Comparison of ENCODE assay signal across 9 mouse cellular contexts in the genomic region with DNA sequence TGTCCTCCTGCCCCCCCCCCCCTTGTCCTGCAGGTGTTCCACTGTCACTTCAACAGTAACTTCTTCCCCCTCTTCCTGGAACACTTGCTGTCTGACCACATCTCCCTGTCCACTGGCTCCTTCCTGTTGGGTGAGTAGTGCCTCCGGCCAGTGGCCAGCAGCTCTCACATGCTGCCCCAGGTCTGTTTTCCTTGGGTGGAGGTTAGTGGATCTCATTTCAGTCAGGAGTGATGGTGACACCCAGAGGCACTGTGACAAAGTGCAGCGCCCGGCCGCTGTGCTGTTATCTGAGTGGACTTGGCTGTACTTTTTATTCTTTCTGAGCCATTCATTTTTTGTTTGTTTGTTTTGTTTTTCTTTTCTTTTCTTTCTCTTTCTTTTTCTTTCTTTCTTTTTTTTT. TPM values are rescaled to one million over a fixed set of nuclear protein-coding genes. Genes with fewer than 3 reads are reported as not detected.
A peak's percentile ranks its signal among the peaks of the same experiment; 100 is the strongest.
DNase-seq lines count a peak whose midpoint lies in the region; ATAC-seq and TF ChIP-seq lines count a peak whose summit lies in the region.
"Had no signal": no experiment of that assay in that cellular context is flagged by ENCODE, and none has a peak within 500 bp of the region (broad histone marks: within the 10 kb centered on the region; RNA-seq: fewer than 3 reads in every experiment).

No protein-coding gene starts in this region.

- H3K4me3 ChIP-seq in heart, embryonic 15.5 days = no peak overlapping the region
- H3K4me3 ChIP-seq: limb, embryonic 12.5 days had no signal

- WGBS in heart, embryonic 15.5 days = 8% methylated on average over 4 of the region's 4 CpGs

- no peak overlapping the region for H3K27ac ChIP-seq in heart, embryonic 15.5 days
- H3K27ac ChIP-seq: limb, embryonic 12.5 days had no signal

- in situ Hi-C loops in Patski (cut with MboI; ENCODE audit: low pct_unique_long_range_greater_than_20kb) = loop anchor here (10.0 kb wide), 1 partner anchor 234 kb away; a partner anchor contains a TSS

- DNase-seq in layer of hippocampus, adult 18-20 months (ENCODE audit: low spot score in 2 of 2) = peak; percentile 39 to 71
- DNase-seq in layer of hippocampus, adult 8-10 months (ENCODE audit: low spot score in 2 of 2) = no peak
- DNase-seq in Patski (ENCODE audit: low read depth, low spot score) = no peak
- peak; percentile 71 to 74 for DNase-seq in cerebellum, postnatal 36 days
- DNase-seq in kidney, postnatal 25 days = peak; percentile 74 to 82
- peak; percentile 87 for DNase-seq in lung, postnatal 36 days
- peak; percentile 43 to 75 for DNase-seq in spleen, postnatal 4 days (ENCODE audit: low spot score in 2 of 2)

- ATAC-seq in Patski = peak; percentile 72
- ATAC-seq in heart, embryonic 15.5 days (replicated peaks; ENCODE audit: insufficient number of reproducible peaks, insufficient read depth, low FRiP score, low read depth) = peak; percentile 67

- no peaks in the 10 kb centered on the region for H3K27me3 ChIP-seq in Patski
- H3K27me3 ChIP-seq in heart, embryonic 15.5 days = no peaks in the 10 kb centered on the region
- H3K27me3 ChIP-seq: limb, embryonic 12.5 days had no signal

- no peak overlapping the region for H3K4me2 ChIP-seq in heart, embryonic 15.5 days
- H3K4me2 ChIP-seq: limb, embryonic 12.5 days had no signal

- CTCF ChIA-PET in Patski (lab: Charles Lee) = interaction anchor here (0.9 to 1.4 kb wide), 5 partner anchors 13 to 67 kb away, joined by 3 to 4 read pairs (median 4); a partner anchor contains a TSS

- TF ChIP-seq CTCF in Patski (IDR thresholded peaks at IDR 0.05) = peak; percentile 97

- POLR2A ChIA-PET in Patski (lab: Charles Lee) = interaction anchor here (0.6 to 0.9 kb wide), 2 partner anchors 21 to 23 kb away, joined by 3 to 4 read pairs; no protein-coding TSS in a partner anchor

- H3K4me1 ChIP-seq in heart, embryonic 15.5 days (replicated peaks) = peaks cover 3% of the 10 kb centered on the region; the same call in 1 of the 2 replicates
- H3K4me1 ChIP-seq: limb, embryonic 12.5 days had no signal

- no peak overlapping the region for H3K9ac ChIP-seq in heart, embryonic 15.5 days
- H3K9ac ChIP-seq: limb, embryonic 12.5 days had no signal

- no peaks in the 10 kb centered on the region for H3K9me3 ChIP-seq in heart, embryonic 15.5 days (replicated peaks)
- H3K9me3 ChIP-seq: limb, embryonic 12.5 days had no signal

- no peaks in the 10 kb centered on the region for H3K36me3 ChIP-seq in heart, embryonic 15.5 days
- H3K36me3 ChIP-seq: limb, embryonic 12.5 days had no signal

RNA-seq across cellular contexts. Expression of a gene that starts 19.1 kb away (rescaled TPM):
- total RNA-seq in layer of hippocampus, adult 18-20 months (2021) = 1 to 10 TPM in 1 of 2 experiments, under 1 TPM in 1; 0.77 to 1.2 TPM
- 1 to 10 TPM in 3 of 4 experiments, under 1 TPM in 1; 0.89 to 1.5 (median 1.3) TPM for total RNA-seq in layer of hippocampus, adult 8-10 months (2022)
- 0.42 TPM for polyA plus RNA-seq in Patski (2021)
- 0.67 and 1.1 TPM in 2 replicates for polyA plus RNA-seq in heart, embryonic 15.5 days (2015; fragmentation: Nextera tagmentation; extraction: Ambion mirVana)

RNA-seq across cellular contexts. Expression of a gene that starts 26.3 kb away (rescaled TPM):
- total RNA-seq in layer of hippocampus, adult 18-20 months (2021) = 100 to 1,000 TPM; 192 to 196 TPM
- 100 to 1,000 TPM; 175 to 202 (median 183) TPM for total RNA-seq in layer of hippocampus, adult 8-10 months (2022)
- polyA plus RNA-seq in Patski (2021) = 159 TPM
- polyA plus RNA-seq in heart, embryonic 15.5 days (2015; fragmentation: Nextera tagmentation; extraction: Ambion mirVana) = 103 and 122 TPM in 2 replicates

RNA-seq across cellular contexts. Expression of a gene that starts 27.5 kb away (rescaled TPM):
- total RNA-seq in layer of hippocampus, adult 18-20 months (2021) = 10 to 100 TPM; 20.0 to 20.1 TPM
- total RNA-seq in layer of hippocampus, adult 8-10 months (2022) = 10 to 100 TPM; 17.4 to 22.3 (median 19.4) TPM
- polyA plus RNA-seq in Patski (2021) = 35.2 TPM
- polyA plus RNA-seq in heart, embryonic 15.5 days (2015; fragmentation: Nextera tagmentation; extraction: Ambion mirVana) = 15.2 and 20.6 TPM in 2 replicates

RNA-seq across cellular contexts. Expression of a gene that starts 28.3 kb away (rescaled TPM):
- 10 to 100 TPM; 28.2 to 29.0 TPM for total RNA-seq in layer of hippocampus, adult 18-20 months (2021)
- total RNA-seq in layer of hippocampus, adult 8-10 months (2022) = 10 to 100 TPM; 28.3 to 30.7 (median 30.3) TPM
- polyA plus RNA-seq in Patski (2021) = 11.7 TPM
- polyA plus RNA-seq in heart, embryonic 15.5 days (2015; fragmentation: Nextera tagmentation; extraction: Ambion mirVana) = 4.1 and 7.5 TPM in 2 replicates

RNA-seq across cellular contexts. Expression of a gene that starts 30.7 kb away (rescaled TPM):
- total RNA-seq in layer of hippocampus, adult 18-20 months (2021) = 100 to 1,000 TPM; 179 to 182 TPM
- total RNA-seq in layer of hippocampus, adult 8-10 months (2022) = 100 to 1,000 TPM; 158 to 175 (median 166) TPM
- 264 TPM for polyA plus RNA-seq in Patski (2021)
- polyA plus RNA-seq in heart, embryonic 15.5 days (2015; fragmentation: Nextera tagmentation; extraction: Ambion mirVana) = 118 and 139 TPM in 2 replicates

Comparison
In these comparisons a context has a peak if more than half of its experiments do, and no peak if none do; other contexts are left out.
1. DNase-seq: peak in layer of hippocampus, adult 18-20 months (2 of 2), cerebellum, postnatal 36 days (2 of 2), kidney, postnatal 25 days (2 of 2), lung, postnatal 36 days (single experiment) and spleen, postnatal 4 days (2 of 2); none in layer of hippocampus, adult 8-10 months (0 of 2) and Patski (single experiment).